Mouse (Mus musculus) thymus, adult 2 months (tissue): ENCODE measurements around the gene Ntrk2.

Source experiments
- CTCF ChIP-seq: fragments of 200-500 bp; IDR thresholded peaks from 2 replicates; pipeline ENCODE4 v1.5.1; 2012; ENCODE audit warnings: mild to moderate bottlenecking, control low read depth, low read length, moderate library complexity, borderline replicate concordance; ENCODE audit not compliant: control insufficient read depth, poor library complexity, insufficient read depth; ENCODE audit errors: extremely low read depth
- POLR2A ChIP-seq: fragments of 200-500 bp; IDR thresholded peaks from 2 replicates; pipeline ENCODE4 v1.6.1; 2012; ENCODE audit warnings: mild to moderate bottlenecking, low read length, control low read depth, moderate library complexity; ENCODE audit not compliant: control insufficient read depth, poor library complexity, insufficient read depth; ENCODE audit errors: extremely low read depth

DNA sequence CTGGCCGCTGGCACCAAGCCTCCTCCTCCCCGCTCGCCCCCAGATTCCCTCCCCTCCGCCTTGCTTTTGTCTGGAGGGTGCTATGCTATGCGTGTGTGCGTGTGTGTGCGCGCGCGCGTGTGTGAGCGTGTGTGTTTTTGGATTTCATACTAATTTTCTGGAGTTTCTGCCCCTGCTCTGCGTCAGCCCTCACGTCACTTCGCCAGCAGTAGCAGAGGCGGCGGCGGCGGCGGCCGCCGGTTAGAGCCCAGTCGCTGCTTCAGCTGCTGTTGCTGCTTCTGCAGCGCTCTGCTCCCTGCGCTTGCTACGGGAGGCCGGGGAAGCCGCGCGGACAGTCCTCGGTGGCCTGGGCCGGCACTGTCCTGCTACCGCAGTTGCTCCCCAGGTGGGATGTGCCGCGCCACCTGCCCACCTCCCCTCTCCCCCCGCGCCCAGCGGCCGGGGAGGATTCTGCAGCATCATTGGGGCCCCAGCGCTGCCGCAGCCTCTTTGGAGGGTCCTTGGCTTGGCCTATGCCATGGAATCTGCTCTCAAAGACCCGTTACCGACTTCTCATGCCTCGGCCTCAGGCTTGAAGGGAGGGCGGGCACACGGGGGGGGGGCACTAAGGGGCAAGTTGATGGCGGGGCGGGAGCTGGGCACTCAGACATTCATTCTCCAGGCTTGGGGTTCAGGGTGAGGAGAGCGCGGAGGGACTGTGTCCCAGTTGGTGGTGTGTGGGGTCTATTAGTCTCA lies 1.4 kb downstream of the Ntrk2 start:
- TF ChIP-seq CTCF (no peak), POLR2A (no peak)
